Mouse (Mus musculus): ENCODE results near the gene Rnd2.

DNA sequence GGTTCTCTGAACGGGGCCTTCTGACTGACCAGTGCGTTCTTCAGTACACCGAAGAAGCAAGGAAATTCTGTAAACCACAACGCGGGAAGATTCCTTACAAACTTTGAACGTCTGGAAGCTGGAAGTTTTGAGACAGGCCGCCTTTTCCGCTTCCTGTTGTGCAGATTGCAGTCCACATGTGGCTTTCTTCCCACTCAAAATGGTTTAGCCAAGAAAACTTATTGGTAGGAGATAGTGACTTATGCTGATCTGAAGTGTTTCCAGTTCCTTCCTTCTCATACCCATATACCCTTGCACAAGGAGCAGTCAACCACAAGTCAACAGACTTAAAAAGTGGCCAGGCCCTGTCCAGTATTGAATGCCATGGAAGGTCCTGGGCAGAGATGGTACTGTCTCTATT lies 38.6 kb upstream of the Rnd2 start:
- TF ChIP-seq POLR2A (IDR thresholded peaks at IDR 0.05; ENCODE audit: low read depth, low read length): no peak
- no peak for TF ChIP-seq CTCF (conservative IDR thresholded peaks at IDR 0.05 in 1 of 2, IDR thresholded peaks at IDR 0.05 in 1 of 2; ENCODE audit: low read depth in 2 of 2, low read length in 2 of 2)
- no peak for TF ChIP-seq BHLHE40 (IDR thresholded peaks at IDR 0.05; ENCODE audit: low read depth, low read length)
- no peak for TF ChIP-seq ZMIZ1 (IDR thresholded peaks at IDR 0.05; ENCODE audit: low read depth, low read length)
- TF ChIP-seq MAFK (IDR thresholded peaks at IDR 0.05; ENCODE audit: insufficient replicate concordance, low read length): no peak
- TF ChIP-seq MEF2A (IDR thresholded peaks at IDR 0.05; ENCODE audit: borderline replicate concordance, low read depth, low read length): no peak
- no peak for TF ChIP-seq GABPA (IDR thresholded peaks at IDR 0.05; ENCODE audit: insufficient replicate concordance, low read depth, low read length)
- no peak for TF ChIP-seq NRF1 (IDR thresholded peaks at IDR 0.05; ENCODE audit: low read depth, low read length)
- TF ChIP-seq E2F4 (IDR thresholded peaks at IDR 0.05; ENCODE audit: insufficient replicate concordance, low read depth, low read length): no peak
- TF ChIP-seq USF2 (conservative IDR thresholded peaks at IDR 0.05; ENCODE audit: low read depth, low read length): no peak
- TF ChIP-seq USF1 (IDR thresholded peaks at IDR 0.05; ENCODE audit: low read depth, low read length): no peak
- TF ChIP-seq ZC3H11A (IDR thresholded peaks at IDR 0.05; ENCODE audit: low read depth, low read length): no peak
- no peak for TF ChIP-seq CHD2 (IDR thresholded peaks at IDR 0.05; ENCODE audit: low read length)
